Mouse (Mus musculus): ENCODE results near the gene Card10. TPM values are rescaled to one million over a fixed set of nuclear protein-coding genes. Genes with fewer than 3 reads are reported as not detected.

The Card10 gene
- polyA plus RNA-seq, 2 experiments: 5.1 to 9.0 TPM

- WGBS: 28% methylated on average over 9 of the region's 9 CpGs
- Histone ChIP-seq H3K9me3 (ENCODE audit: control insufficient read depth, low read length) (no peaks in the 10 kb centered on the region), H3K4me2 (replicated peaks; ENCODE audit: low read depth, low read length, severe bottlenecking) (peak overlapping the region; percentile 88; the same call in 1 of the 2 replicates), H3K4me1 (ENCODE audit: control insufficient read depth, insufficient read depth, low read length) (peaks cover 32% of the 10 kb centered on the region), H3K4me3 (replicated peaks; ENCODE audit: low read length) (peak overlapping the region; percentile 2; the same call in 1 of the 2 replicates), H3K9ac (ENCODE audit: low read depth, low read length, severe bottlenecking) (no peak overlapping the region), H3K36me3 (ENCODE audit: control insufficient read depth, insufficient read depth, low read length) (peaks cover 4% of the 10 kb centered on the region; the same call in 1 of the 2 replicates), H3K27me3 (ENCODE audit: control insufficient read depth, insufficient read depth, low read length) (peaks cover 5% of the 10 kb centered on the region; the same call in 1 of the 2 replicates), H3K27ac (replicated peaks; ENCODE audit: low read depth, low read length) (no peak overlapping the region)
- DNase-seq (ENCODE audit: low spot score) (no peak), ATAC-seq (ENCODE audit: low FRiP score, low read depth) (no peak)
- TF ChIP-seq POLR2A (IDR thresholded peaks at IDR 0.05; ENCODE audit: borderline replicate concordance, extremely low read depth, insufficient read depth, insufficient read length): no peak
Observed at GRCm38 (mm10) chr15:78844791-78845190, 41.9 kb upstream of the Card10 start.

GRCm38 (mm10) chr15:78843581-78844469, 41.0 kb upstream of the Card10 start:
- 37% methylated on average over 21 of the region's 21 CpGs for WGBS
- ATAC-seq (ENCODE audit: low FRiP score, low read depth): no peak
- Histone ChIP-seq H3K36me3 (ENCODE audit: control insufficient read depth, insufficient read depth, low read length) (peaks cover 4% of the 10 kb centered on the region; the same call in 1 of the 2 replicates), H3K9ac (ENCODE audit: low read depth, low read length, severe bottlenecking) (peak overlapping the region; percentile 12; the same call in 1 of the 2 replicates), H3K9me3 (ENCODE audit: control insufficient read depth, low read length) (no peaks in the 10 kb centered on the region), H3K27me3 (ENCODE audit: control insufficient read depth, insufficient read depth, low read length) (peaks cover 5% of the 10 kb centered on the region; the same call in 1 of the 2 replicates), H3K27ac (replicated peaks; ENCODE audit: low read depth, low read length) (no peak overlapping the region), H3K4me1 (ENCODE audit: control insufficient read depth, insufficient read depth, low read length) (peaks cover 38% of the 10 kb centered on the region), H3K4me2 (replicated peaks; ENCODE audit: low read depth, low read length, severe bottlenecking) (peak overlapping the region; percentile 88), H3K4me3 (replicated peaks; ENCODE audit: low read length) (peak overlapping the region; percentile 58)
- no peak for TF ChIP-seq POLR2A (IDR thresholded peaks at IDR 0.05; ENCODE audit: borderline replicate concordance, extremely low read depth, insufficient read depth, insufficient read length)
- DNase-seq (ENCODE audit: low spot score): no peak

GRCm38 (mm10) chr15:78842371-78843163, 39.7 kb upstream of the Card10 start, which contains the start of gene Cdc42ep1:
TSS of gene Cdc42ep1 (plus strand) at chr15:78842624.
- Histone ChIP-seq H3K36me3 (ENCODE audit: control insufficient read depth, insufficient read depth, low read length) (peaks cover 4% of the 10 kb centered on the region; the same call in 1 of the 2 replicates), H3K4me3 (replicated peaks; ENCODE audit: low read length) (peak within 1 kb of the TSS; percentile 58), H3K9ac (ENCODE audit: low read depth, low read length, severe bottlenecking) (peak within 1 kb of the TSS; percentile 73), H3K4me2 (replicated peaks; ENCODE audit: low read depth, low read length, severe bottlenecking) (peak within 1 kb of the TSS; percentile 88), H3K27me3 (ENCODE audit: control insufficient read depth, insufficient read depth, low read length) (peaks cover 5% of the 10 kb centered on the region; the same call in 1 of the 2 replicates), H3K9me3 (ENCODE audit: control insufficient read depth, low read length) (no peaks in the 10 kb centered on the region), H3K27ac (replicated peaks; ENCODE audit: low read depth, low read length) (peak within 1 kb of the TSS; percentile 61; the same call in 1 of the 2 replicates), H3K4me1 (ENCODE audit: control insufficient read depth, insufficient read depth, low read length) (peaks cover 38% of the 10 kb centered on the region)
- no peak for TF ChIP-seq POLR2A (IDR thresholded peaks at IDR 0.05; ENCODE audit: borderline replicate concordance, extremely low read depth, insufficient read depth, insufficient read length)
- ATAC-seq (ENCODE audit: low FRiP score, low read depth) (peak; percentile 73), DNase-seq (ENCODE audit: low spot score) (peak; percentile 45)
- WGBS: 3% methylated on average over 46 of the region's 86 CpGs

- Histone ChIP-seq H3K36me3 (ENCODE audit: control insufficient read depth, insufficient read depth, low read length) (no peaks in the 10 kb centered on the region), H3K9me3 (ENCODE audit: control insufficient read depth, low read length) (no peaks in the 10 kb centered on the region), H3K27ac (replicated peaks; ENCODE audit: low read depth, low read length) (no peak overlapping the region), H3K27me3 (ENCODE audit: control insufficient read depth, insufficient read depth, low read length) (peaks cover 5% of the 10 kb centered on the region; the same call in 1 of the 2 replicates), H3K4me1 (ENCODE audit: control insufficient read depth, insufficient read depth, low read length) (peaks cover 38% of the 10 kb centered on the region), H3K4me3 (replicated peaks; ENCODE audit: low read length) (no peak overlapping the region), H3K4me2 (replicated peaks; ENCODE audit: low read depth, low read length, severe bottlenecking) (no peak overlapping the region), H3K9ac (ENCODE audit: low read depth, low read length, severe bottlenecking) (no peak overlapping the region)
- no peak for DNase-seq (ENCODE audit: low spot score)
- WGBS: 47% methylated on average over 6 of the region's 6 CpGs
- ATAC-seq (ENCODE audit: low FRiP score, low read depth): no peak
- TF ChIP-seq POLR2A (IDR thresholded peaks at IDR 0.05; ENCODE audit: borderline replicate concordance, extremely low read depth, insufficient read depth, insufficient read length): no peak
Observed at GRCm38 (mm10) chr15:78841161-78841790, 38.4 kb upstream of the Card10 start.
